Mouse (Mus musculus): ENCODE measurements around the gene 3110040M04Rik.
"Not testable (repeated sequence)": the region's sequence is repeated elsewhere in the genome, so short reads cannot be mapped to it uniquely, and the experiment has no call there.

DNA sequence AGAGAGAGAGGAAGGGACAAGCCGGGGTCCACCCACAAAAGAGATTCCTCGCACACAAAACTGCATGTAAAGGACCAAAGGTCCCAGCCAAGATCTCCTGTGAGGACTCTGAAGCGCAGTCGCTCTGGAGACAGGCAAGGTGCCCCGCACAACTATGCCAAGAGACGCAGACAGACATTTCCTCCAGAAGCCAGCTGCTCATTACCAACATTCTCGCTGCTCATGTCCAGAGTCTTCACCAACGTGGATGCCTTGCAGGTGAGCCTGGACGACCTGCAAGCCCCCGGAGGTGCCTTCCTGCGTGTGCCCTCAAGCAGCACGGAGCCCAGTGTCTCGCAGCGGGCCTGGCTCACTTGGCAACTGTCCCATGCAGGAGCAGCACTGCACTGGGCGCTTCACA is 11.2 kb upstream of the 3110040M04Rik start:
- TF ChIP-seq POLR2A (IDR thresholded peaks at IDR 0.05; ENCODE audit: insufficient read depth, low read length); CTCF (IDR thresholded peaks at IDR 0.05; ENCODE audit: low read depth, low read length); EP300 (IDR thresholded peaks at IDR 0.05; ENCODE audit: insufficient read depth, low read depth, low read length): not testable (repeated sequence)
